Mouse (Mus musculus) olfactory bulb, adult 2 months (tissue): Measurements from ENCODE around the gene Rnf114.

Experiments
- CTCF ChIP-seq: fragments of 200-500 bp; IDR thresholded peaks from 2 replicates; pipeline ENCODE4 v1.5.1; 2012; ENCODE audit warnings: low read depth, mild to moderate bottlenecking, low read length, moderate library complexity; ENCODE audit not compliant: insufficient read depth
- POLR2A ChIP-seq: fragments of 200-500 bp; IDR thresholded peaks from 2 replicates; pipeline ENCODE4 v1.6.1; 2012; ENCODE audit warnings: mild to moderate bottlenecking, low read depth, low read length, moderate library complexity; ENCODE audit not compliant: insufficient read depth

DNA sequence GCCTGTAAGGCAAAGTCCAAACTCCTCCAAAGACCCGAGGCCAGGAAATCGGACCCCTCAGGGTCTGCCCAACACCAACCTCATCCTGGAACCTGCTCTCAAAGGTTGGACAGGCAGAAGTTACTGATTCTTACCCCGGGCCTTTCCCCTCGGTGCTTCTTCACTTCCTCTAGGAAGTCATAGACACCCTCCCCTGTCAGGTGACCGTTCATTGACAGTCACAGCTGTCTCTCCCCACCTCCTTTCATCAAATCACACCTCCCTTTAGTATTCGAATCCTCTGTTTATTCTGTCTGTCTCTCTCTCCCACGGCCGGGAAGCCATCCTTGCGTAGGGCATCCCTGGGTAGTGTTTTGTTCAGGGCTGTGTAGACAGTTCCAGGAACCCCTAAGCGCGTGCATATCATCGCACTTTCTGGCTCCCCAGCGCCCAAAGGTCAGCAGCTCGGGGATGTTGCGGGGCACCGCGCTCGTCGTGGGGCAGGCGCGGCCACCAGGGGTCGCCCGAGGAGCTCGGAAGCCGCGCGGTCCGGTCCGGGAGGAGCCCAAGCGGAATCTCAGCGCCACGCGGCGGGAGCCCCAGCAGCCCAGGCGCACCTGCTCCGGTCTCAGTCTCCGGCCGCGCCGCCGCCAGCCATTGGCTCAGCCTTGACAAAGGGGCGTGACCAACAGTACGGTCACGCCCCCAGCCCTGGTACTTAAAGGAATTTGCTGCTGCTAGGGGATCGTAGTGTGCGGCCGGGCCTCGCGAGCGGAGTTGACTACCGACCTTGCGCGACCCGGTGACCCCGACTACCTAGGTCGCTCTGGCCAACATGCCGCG lies 45.2 kb downstream of the Rnf114 start, which contains the start of gene Snai1:
- TF ChIP-seq CTCF = peak; percentile 89
- no peak for TF ChIP-seq POLR2A
